Mouse (Mus musculus) CD8-positive naive resting alpha-beta T cell, adult 2 months (primary cell): Measurements from ENCODE around the gene Agpat4.

Source experiments
- DNase-seq, 2 experiments: peaks; one replicate each; pipeline ENCODE4 v3.0.0; 2022; ENCODE audit warnings: low read depth in 2 of 2, low spot score in 2 of 2

The Agpat4 gene

GRCm38 (mm10) chr17:12160061-12160421 lies 41.5 kb downstream of the Agpat4 start:
- DNase-seq, result no peak

GRCm38 (mm10) chr17:12160540-12160939 lies 42.0 kb downstream of the Agpat4 start:
- DNase-seq, result no peak

GRCm38 (mm10) chr17:12160984-12161764 lies 42.7 kb downstream of the Agpat4 start:
- no peak for DNase-seq

DNA sequence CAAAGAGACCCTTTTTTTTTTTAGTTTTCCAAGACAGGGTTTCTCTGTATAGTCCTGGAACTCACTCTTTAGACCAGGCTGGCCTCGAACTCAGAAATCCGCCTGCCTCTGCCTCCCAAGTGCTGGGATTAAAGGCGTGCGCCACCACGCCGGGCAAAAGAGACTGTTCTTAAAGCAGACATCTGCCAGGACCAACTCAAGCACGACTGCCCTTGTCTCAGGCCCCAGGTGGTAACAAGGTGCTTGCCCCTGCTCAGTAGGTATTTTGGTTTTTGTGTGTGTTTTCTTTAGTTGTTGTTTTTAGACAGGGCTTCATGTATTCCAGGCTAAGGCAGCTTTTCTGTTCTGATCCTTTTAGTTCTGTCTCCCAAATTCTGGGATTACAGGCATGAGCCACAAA lies 43.4 kb downstream of the Agpat4 start:
- DNase-seq, result no peak

DNA sequence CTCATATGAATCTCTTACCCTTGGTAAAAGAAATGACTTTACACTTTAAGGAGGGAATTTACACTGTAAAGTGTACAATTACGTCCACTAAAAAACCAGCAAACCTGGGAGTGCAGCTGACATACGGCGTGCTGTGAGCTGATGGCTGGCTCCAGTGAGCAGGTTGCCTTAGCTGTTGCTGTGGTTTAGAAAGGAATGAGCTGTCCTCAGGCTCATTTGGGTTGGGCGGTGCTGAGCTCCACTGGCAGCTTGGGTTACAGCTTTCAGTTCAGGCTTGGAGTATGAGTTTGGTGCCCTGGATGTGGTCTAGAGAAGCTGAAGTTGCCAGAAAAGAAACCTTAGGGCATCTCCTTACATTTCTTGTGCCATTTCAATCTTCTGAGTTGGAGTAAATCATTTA lies 44.3 kb downstream of the Agpat4 start:
- peak in 1 of 2 experiments; percentile 11 for DNase-seq

- no peak for DNase-seq
These were observed 44.9 kb downstream of the Agpat4 start for GRCm38 (mm10) chr17:12163403-12163802.

GRCm38 (mm10) chr17:12163903-12164302 lies 45.4 kb downstream of the Agpat4 start:
- no peak for DNase-seq

- no peak for DNase-seq
These were observed 46.0 kb downstream of the Agpat4 start for GRCm38 (mm10) chr17:12164507-12164906.

DNA sequence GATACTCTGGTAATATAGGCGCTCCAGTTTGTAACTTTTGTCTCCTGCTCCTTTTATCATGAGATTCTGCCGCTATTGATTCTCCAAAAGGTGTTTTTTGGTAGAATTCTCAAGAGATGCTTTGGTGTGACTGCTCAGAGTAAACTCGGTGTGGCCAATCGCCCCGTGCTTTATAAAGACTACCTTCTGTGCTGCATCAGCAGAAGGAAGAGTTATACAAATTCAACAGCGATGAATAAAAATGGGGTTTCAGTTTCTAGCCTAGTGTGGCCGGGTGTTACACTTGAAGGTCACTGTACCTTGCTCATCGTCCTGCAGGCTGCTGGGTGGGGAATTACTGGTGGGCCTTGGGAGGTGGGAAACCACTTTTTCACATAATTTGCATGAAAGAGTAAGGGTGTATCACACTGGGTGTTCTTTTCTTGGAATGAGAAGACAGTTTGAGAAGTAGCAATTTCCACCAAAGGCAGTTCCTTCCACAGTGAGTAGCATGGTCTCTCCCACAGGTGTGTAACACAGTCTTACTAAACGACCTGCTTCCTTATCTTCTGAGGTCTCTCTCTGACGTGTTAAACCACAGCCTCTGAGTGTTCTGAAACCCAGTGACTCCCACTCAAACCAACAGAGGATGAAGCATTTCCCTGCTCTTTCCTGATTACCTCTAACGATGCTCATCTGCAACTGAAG lies 46.6 kb downstream of the Agpat4 start:
- peak in 1 of 2 experiments; percentile 15 for DNase-seq

GRCm38 (mm10) chr17:12165701-12166100 lies 47.2 kb downstream of the Agpat4 start:
- DNase-seq, result no peak

- DNase-seq, result no peak
These were observed 50.0 kb downstream of the Agpat4 start for GRCm38 (mm10) chr17:12168536-12168935.

- no peak for DNase-seq
These were observed 50.9 kb downstream of the Agpat4 start for GRCm38 (mm10) chr17:12169326-12169836.

- no peak for DNase-seq
These were observed 52.4 kb downstream of the Agpat4 start for GRCm38 (mm10) chr17:12170791-12171497.

- no peak for DNase-seq
These were observed 53.2 kb downstream of the Agpat4 start for GRCm38 (mm10) chr17:12171666-12172065.

DNA sequence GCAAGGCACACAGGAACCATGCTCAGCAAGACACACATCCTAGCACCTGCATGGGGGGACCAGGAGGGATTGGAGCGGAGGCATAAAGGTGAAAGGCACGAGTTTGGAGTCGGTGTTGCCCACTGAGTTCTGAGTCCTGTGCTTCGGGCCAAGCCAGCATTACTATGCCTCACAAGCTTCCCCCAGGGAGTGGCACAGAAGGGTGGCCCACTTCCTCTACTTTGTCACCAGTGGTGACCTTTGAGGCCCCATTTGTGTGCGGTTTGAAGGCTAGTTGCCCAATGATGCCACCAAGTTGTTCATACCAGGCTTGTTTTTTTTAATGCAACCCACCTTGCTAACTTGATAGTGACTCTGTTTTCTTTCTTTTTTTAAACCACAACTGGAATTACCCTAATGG lies 55.7 kb downstream of the Agpat4 start:
- DNase-seq, result no peak

GRCm38 (mm10) chr17:12174896-12175295 lies 56.4 kb downstream of the Agpat4 start:
- no peak for DNase-seq

- DNase-seq, result no peak
These were observed 57.1 kb downstream of the Agpat4 start for GRCm38 (mm10) chr17:12175626-12176025.

DNA sequence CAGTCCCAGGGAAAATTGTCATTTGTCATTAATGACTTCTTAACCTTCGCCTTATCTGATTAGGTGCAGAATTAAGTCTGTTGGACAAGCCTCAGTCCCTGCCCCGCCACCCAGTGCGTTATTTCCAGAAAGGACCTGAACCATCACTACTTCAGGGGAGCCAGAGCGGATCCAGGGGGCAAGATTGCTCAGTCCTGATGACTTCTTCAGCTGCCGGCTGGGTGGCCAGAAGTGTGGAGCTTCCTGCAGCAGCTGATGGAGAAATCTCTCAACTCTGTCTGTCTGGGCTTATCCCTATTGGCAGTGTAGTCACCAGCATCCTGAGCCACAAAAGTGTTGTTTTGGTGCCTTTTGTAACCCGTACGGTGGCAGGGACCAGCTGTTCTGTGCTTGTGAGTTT lies 60.8 kb downstream of the Agpat4 start:
- DNase-seq, result no peak

DNA sequence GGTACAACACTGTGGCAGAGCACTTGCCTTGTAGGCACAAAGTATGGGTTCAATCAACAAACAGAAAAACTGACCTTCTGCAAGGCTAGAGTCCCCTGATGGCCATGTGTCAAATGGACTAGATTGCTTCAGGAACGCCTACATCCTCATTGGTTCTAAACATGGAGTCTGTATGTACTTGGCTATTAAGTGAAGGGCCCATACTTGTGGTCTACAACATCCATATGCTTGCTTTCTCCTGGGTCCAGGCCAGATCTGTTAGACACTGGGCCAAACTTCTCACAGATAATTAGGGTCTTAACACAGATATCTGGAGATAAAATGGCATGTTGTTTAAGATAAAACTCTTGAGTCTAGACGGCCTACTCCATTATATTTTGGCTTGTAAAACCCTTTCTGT lies 61.3 kb downstream of the Agpat4 start:
- no peak for DNase-seq

DNA sequence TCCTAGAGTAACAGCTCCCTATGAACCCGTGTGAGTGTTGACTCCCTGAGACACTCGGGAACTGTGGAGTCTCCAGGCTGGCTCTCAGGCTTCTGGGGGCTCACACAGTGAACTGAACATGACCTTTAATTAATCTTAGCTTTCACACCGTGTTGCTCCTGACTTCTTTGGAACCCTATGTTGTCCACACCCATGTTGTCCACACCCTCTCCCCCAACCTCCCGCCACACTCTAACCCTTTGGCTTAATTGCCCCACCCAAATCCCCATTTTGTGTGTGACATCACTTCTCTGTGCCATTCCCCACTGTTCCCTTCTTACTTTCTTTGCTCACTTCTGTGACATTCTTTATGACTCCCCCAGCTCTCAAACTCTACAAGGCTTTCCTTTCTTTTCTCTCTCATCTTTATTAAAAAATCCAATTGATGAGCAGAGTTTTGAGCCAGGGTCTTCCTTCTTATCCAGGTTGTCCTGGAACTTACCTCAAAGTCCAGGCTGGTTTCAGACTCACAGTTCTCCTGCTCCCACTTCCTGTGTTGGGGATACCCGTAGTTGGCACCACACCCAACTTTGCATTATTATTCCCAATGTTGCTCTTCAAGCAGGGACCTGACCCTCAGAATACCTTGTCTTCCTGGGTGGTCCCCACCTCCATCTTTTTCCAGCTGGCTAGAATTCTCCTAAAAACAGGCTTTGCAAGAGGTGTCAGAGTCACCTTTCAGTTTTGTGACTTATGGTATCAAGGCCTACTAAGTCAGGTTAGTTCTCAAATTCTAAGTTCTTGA lies 64.4 kb downstream of the Agpat4 start:
- no peak for DNase-seq

GRCm38 (mm10) chr17:12184283-12184682 lies 65.8 kb downstream of the Agpat4 start:
- DNase-seq, result no peak
